Mouse (Mus musculus) fibroblast of lung, adult 2 months (primary cell): ENCODE data around the gene Sfmbt2.

Source experiments
- DNase-seq: peaks from one replicate; pipeline ENCODE4 v3.0.0-alpha.2; 2011; ENCODE audit warnings: low read depth

Gene Sfmbt2

DNA sequence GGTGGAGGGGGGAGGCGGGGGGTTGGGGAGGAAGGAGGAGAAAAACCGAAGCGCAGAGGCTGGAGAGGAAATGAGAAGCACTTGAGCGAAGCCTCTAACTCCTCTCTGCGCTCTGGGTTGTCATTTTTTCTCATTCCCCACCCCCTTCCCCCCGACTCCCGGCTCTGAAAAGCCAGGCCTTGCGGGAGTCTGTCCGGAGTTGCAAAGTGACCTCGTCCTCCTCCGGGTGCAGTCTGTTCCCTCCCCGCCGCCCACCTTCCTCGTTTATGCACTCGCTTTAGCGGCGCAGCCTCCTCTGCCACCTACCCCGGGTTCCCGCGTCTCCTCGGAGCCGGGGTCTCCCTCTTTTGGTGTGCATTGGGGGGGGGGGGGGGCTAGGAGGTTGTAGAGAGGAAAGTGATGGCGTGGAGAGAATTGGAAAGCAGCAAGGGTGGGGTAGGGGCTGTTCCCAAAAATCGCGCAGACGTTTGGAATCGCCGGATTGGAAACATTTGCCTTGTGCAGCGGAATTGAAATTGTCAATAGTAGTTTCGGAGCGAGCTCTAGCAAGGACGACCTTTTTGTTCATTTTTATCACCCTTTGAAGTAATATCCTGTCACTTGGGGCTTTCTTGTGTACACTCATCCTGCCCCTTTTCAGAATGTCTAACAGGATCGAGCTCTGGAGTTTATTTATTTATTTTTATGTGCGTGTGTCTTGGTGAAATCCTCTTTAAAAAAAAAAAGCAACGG is 2.6 kb downstream of the Sfmbt2 start:
- DNase-seq, result no peak

DNA sequence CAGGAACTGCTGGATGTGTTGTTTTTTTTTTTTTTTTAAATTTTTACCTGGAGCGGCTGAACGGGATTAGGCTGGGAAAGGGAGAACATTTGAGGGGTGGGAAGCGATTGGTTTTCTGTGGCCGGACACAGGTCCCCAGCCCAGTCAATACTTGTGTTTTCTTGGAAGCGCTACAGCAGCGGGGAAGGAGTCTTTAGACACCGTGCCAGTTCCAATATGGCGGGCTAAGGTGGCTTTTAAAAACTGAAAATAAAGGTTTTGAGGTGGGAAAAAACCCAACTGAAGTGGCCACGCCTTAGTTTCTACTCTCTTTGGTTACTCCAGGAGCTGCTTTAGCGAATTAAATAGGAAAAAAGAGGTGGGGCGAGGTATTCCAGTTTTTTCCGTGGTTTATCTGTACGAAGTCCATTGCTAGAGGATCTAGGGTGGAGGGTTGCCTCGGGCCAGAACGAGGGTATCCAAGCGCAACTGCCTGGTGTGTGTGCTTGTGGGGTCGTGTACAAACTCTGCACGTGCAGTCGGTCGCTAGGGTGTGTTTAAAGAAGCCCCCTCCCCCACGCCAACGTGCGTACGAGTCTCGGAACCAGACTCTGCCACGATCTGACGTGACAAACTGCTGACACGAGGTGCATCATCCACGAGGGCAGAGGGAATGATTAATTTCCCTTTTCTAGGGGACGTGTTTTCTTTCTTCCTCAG is 3.3 kb downstream of the Sfmbt2 start:
- no peak for DNase-seq

DNA sequence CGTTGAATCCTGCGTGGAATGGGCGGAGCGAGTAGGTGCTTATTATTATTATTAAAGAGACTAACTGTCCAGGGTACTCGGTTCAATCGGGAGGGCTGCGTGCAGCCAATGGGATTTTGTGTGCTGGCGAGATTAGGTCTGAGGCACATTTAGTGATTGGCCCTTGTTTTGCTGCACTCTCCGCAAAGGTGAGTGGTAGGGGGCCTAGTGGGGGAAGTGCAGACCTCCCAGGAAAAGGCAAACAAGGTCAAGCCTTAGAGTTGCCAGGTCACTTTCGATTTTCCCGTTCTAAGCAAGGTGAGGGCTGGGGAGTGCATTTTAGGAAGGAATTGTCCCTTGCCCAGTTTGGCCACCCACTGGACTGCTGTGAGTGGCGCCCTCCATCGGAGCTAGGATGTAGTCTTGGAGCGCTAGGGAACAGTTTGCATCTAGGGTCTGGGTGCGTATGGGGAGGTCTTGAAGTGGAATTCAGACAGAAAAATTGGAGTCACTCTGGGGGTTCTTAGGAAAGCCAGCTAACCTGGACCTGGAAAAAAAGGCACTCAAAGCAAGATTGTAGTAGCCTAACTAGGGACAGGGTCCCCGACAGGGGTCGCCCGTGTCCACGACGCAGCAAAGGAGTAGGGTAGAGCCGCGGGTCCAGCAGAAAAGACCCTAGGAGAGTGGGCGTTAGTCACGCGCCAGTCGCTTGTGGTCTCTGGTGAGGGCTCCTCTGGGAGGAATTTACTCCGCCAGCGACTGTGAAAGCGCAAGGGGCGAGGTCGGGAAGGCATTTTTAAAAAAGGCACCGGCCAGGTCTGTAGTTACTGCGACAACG is 4.1 kb downstream of the Sfmbt2 start:
- DNase-seq, result no peak

DNA sequence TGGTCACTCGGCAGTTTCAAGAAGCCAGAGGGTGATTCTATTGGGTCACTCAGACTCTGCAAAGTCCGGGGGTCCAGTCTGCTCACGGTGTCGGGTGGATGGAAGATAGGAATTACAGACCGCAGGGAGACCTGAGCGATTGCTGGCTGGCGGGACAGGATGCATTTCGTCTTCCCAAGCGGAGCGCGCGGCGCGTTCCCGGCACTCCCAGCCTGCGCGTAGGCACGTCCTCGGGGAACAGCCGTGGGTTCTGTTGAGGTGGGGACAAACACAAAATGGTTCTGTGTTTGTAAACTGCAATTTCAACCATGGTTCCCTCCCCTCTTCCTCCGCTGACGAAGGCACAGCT is 4.7 kb downstream of the Sfmbt2 start:
- no peak for DNase-seq

DNA sequence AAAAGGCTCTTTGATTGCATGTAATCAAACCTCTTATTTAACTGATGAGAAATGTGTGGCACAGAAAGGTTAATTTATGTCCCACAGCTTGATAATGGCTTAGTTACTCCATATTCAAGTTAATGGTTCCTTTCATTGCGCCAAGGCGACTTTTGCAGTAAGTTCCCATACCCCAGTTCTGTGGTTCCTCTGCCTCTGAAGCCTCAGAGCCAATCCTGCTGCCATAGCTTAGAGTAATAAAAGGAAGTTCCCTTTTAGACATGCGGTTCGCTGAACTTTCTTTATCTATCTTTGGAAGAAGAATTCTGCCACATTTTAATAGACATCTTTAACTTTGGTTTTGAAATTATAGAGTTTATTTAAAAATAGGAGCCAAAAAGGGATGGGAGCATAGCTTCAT is 19.7 kb downstream of the Sfmbt2 start:
- no peak for DNase-seq

DNA sequence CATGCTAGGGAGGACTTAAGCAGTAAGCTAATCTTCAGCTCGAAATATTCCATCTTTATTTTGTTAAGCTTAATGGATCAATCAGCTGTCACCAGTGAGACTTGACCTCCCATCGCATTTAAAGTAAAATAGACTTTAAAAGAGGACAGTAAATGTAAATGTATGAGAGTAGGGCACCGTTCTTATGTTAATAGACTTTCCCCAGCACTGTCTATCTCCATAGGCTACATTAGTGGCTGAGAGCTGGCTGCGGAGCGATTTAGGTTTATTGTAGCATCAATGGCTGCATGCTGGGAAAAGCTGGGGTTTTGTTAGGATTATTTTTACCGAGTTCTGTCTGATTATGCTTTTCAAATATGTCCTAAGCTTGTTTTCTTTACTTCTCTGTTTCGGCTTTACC is 20.5 kb downstream of the Sfmbt2 start:
- DNase-seq, result no peak

DNA sequence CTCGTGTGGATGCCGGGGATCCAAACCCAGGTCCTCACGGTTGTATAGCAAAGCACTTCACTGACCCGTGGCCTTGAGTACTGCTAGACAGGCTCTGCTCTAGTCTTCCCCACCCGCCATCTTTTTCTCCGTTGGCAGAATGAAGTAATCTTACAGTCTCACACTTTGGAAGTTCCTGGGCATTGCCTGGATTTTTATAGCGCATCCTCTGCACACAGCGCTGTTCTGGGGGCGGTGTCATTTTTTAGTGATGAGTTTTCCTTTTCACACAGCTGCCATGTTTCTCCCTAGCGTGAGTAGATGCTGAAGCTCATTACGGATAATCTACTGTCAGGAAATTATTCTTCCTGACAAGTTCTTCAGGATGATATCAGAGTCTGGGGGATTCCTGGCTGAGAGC is 24.8 kb downstream of the Sfmbt2 start:
- DNase-seq, result no peak

DNA sequence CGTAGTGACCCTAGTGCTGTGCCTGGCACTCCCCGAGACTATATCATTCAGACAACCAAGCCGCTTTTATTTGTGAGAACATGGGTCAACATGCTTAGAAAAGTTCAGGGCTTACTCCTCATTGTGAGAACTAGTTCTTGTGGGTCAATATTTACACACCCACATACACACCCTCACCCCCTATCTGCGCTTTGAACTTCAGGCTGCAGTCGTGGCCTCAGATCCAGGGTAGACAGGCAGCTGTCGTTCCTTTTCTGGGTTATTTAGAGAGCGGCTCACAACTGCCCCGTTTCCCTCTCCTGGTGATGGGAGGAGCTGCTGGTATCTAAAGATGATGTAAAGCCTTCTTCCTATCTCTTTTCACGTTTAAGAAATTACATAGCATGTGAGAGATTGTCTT is 27.5 kb downstream of the Sfmbt2 start:
- no peak for DNase-seq

DNA sequence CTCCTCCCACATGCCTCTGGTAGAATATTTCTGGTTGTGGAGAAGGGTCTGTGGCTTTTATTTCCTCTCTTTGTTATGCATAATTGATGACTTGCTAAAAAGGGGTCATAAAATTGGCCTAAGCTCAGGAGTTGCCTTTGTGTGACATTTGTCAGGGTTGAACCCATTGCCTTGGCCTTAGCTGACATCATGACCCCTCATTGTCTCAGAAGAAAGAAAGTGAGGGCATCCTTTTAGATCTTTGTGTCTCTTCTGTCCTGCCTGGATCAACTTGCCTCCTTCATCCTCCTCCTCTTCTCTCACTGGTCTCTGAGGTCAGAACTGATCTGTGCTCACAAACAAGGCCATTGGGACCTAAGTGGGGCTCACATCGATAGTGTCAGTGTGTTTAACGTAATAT is 35.8 kb downstream of the Sfmbt2 start:
- no peak for DNase-seq

DNA sequence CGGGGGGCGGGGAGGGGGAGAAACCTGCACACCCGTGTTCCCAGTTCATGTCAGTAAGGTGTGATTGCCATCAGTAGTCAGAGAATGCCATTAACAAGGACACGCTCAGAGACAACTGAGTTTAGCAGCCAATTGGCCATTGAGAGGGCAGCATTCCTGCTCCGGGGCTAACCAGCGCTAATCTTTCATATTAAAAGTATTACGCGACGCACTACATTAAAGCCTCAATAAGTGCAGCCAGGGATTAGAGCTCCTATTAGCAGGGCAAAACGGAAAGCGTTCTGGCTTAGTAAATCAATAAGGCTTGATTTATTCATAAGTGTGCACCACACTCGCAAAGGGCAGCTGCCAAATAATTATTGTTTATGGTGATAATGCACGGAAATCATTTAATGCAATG is 39.1 kb downstream of the Sfmbt2 start:
- DNase-seq, result no peak

DNA sequence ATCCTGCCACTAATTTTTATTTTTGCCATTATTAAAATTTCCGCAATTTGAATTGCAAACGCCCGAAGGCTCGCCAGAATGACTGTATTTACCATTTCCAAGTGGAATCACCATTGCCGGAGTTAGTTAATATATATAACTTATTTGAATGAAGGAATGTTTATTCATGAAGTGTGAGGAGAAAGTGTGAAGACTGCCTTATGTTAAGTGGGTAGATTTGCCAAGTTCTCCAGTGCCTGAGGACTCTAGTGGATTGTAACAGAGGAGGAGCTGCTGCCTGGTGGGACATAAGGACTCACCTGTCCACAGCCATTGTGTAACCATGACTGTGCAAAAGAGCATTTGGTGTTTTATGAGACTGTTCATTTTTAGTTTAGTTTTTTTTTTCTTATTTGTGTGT is 39.8 kb downstream of the Sfmbt2 start:
- no peak for DNase-seq

DNA sequence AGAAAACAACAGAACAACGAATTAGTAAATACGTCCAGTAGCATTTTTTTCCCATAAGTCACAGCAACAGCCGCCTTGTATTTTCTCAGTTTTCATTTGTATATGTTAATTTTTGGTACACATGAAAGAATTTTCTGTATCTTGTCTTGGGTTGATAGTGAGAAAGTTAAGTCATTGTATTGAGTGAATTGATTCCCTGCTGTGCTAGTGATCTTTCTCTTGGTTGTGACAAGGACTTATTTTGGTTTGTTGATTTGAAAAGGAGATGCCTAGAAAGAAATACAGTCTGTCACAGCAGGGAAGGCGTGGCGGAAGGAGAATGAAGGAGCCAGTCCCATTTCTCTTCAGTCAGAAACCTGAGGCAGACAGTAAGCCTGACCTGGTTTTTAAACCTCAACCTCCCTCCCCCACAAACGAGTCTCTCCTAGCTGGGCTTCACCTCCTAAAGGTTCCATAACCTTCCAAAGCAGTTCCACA is 50.7 kb downstream of the Sfmbt2 start:
- DNase-seq, result no peak

DNA sequence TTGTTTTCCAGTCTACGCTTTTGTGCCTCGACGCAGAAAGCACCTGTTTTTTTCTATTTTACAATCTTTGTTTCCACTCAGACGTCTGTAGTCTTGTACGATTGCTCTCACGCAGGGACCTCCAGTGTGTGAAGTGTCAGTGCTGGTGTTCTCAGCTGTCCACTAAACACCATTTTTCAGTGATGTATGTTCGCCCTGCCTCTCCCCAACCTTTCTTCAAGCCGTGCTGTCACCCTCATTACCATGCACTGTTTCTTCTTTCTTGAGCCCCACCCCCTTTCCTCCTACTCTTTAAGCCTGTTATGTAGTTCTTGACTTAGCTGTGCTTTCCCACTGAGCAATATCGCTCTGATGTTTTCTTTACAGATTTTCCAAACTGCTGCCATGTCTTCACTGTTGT is 67.0 kb downstream of the Sfmbt2 start:
- DNase-seq, result no peak

DNA sequence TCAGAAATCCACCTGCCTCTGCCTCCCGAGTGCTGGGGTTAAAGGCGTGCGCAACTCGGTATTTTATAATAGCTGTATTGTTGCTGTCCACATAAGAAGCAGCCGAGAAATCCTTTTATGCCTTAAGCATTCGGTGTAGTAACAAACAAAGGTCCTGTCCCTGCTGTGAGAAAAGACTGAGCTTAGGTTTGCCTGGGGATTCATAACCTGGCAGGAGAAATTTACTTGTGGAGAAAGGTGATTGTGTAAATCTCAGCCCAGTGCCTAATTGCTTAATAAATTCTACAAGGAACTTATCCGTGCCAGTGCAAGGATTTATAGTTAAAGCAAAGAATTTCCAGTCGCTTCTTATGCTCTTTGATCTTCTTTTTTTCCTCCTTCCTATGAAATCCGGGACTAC is 71.5 kb downstream of the Sfmbt2 start:
- DNase-seq, result no peak

DNA sequence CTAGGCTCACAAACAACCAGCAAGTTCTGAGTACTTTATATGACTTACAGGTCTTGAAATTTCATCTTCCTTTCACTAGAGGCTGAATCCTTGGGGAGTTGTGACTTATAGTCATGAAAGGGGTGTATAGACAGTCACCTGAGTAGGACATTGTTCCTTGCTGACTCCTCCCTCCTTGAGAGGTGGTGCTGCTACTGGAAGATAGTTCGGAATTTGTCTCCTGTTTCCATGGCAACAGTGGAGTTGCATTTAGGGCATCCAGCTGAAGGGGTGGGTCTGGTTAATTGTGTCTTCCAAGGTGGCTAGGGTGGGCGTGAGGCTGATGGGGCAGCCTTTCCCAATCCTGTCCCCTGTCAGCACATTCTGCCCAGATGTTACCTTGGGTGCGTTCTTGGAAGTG is 83.3 kb downstream of the Sfmbt2 start:
- DNase-seq, result no peak

DNA sequence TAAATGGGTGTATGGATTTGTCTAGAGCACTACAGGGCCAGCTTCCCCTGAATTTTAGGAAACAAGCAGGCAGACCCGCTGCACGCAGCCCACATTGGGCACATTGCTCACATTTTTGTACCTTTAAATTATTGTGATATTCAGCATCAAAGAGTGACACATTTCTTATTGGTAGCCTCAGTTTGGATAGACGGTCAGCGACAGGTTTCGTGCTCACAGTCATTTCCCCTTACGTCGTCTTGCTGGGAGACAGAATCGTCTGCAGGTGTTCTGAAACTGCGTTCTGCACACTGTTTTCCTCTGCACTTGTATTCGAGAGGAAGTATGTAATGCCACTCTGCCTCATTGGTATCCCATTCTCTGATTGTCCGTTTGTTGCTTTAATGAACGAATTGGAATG is 88.0 kb downstream of the Sfmbt2 start:
- no peak for DNase-seq

DNA sequence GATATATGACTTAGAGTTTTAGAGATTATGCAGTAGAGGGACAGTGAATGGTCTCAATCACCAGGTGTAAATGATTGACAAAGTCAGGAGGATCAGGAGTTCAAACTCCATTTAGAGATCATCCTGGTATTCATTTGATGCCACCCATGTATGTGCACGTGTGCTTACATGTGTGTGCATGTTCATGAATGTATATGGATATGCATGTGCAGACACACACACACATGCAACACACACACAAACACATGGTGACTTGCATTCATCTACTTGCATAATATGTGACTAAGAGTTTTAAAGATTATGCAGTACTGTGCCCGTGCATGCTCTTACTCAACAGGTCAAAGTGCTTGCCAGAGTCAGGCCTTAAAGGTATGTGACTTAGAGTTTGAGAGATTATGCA is 146.2 kb downstream of the Sfmbt2 start:
- no peak for DNase-seq

DNA sequence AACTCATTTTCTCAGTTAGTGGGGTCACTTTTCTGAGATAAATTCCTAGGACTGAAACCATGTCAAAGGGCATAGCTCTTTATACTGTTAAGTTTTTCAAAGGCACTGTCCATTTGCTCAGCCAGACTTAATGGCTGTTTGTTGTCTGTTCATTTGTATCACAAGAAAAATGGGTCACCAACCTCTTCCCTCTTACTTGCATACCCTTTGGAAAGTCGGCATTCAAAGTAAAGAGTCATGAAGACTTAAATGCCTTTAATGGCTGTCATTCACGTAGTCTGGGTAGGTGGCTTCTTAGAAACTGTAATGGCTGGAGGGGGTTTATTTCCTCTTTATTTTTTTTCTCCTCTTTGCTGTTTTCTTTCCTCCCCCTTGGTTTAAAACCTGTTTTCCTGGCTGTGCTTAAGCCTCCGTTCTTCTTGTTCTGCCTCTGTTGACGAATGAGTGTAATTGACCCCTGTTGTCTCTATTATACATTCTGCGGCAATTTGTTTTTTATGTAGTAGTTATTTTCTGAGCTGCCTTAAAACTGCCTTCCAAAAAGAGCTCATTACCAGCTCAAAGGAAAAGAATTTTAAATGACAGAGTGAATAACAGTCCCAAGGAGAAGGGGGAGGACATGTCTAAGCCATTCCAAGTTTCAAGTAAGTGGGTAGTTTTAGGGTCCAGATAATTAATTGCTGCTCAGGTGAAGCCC is 151.6 kb downstream of the Sfmbt2 start:
- no peak for DNase-seq

DNA sequence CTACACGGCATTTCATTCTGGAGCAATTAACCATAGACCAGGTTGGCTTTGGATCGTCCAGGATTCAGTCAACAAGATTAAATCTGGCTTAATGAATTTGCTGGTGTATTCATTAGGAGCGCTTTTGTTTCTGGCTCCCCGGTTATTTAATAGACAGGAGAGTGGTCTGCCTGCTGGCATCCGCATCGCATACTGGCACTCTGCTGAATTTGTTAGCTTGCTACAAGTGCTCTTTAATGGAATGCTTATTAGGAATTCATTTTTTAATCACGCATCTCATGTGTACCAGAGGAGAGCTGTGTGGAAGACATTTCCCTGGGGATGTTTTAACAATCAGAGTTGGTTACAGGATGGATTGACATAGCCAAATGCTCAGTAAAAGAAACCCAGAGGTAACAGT is 155.3 kb downstream of the Sfmbt2 start:
- no peak for DNase-seq

DNA sequence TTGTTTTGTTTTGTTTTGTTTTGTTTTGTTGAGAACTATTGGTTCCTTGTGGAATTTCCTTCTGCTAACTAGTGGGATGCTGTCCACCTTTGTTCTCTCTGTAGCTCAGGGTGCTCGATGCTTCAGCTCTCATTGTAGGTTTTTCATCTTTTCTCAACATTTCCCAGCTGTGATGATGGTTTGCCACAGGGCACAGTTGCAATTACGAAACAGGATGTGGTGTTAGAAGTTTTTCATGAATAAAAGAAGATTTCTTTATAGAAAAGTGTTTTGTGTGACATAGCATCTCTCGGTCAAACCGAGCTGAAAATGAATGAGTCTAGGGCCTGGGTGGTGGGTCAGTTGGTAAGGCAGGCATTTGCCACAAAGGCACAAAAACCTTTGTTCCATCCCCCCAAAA is 171.5 kb downstream of the Sfmbt2 start:
- peak; percentile 1 for DNase-seq

DNA sequence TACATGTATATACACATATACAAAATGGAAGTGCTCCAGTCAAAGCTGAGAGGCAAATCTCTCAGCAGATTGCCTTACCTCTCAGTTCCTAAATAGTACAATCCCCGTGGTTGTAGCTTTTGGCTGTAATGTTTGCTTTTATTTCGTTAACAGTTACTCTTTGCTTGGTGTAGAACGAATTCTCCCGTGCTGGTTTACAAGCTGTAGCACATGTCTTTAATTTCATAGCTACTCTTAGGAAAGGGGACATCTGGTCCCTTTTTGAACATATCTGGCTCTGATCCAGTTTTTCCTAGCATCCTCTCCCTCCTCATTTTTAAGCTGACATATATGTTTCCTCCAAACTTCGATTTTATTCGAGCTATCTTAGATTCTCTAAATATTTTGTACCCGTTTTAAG is 172.1 kb downstream of the Sfmbt2 start:
- no peak for DNase-seq

DNA sequence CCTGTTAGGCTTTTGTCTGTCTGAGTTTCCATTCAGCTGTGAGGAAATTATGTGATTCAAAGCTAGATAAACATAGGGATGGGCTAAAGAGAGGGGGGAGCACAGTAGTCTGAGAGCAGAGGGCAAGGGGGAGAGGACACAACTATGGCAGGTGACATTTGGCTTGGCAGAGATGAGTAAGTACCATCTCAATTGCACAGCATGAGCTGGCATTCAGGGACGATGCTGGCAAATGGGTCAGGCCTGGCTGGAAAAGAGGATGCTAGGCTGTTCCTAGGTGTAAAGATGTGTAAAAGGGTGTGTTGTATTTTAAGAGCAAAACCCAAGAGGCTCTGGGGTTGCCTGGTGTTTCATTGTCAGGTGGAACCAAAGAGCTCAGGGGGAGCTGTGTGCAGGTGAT is 188.5 kb downstream of the Sfmbt2 start:
- no peak for DNase-seq

DNA sequence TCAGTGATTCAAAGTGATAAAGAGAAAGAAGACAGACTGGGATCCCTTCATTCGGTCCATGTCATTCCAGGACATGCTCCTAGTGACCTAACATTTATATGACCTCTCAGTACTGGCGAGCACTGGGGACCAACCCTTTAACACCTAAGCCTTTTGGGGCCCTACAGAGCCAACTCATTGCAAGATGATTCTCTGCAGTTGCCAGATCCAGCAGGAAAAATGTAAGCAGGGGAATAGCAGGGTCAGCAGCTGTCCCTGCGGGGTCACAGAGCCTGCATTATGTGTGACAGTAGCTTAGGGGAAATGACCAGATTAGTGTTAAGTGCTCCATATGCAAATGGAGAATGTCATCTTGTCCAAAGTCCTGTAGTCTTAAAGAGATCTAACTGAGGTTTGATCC is 195.2 kb downstream of the Sfmbt2 start:
- DNase-seq, result no peak
